Mouse (Mus musculus) right cerebral cortex, postnatal 4 days (tissue): ENCODE results near the gene Ecsit.
"Not testable (repeated sequence)": the region's sequence is repeated elsewhere in the genome, so short reads cannot be mapped to it uniquely, and the experiment has no call there.

Experiments used
- DNase-seq: peaks from one replicate; pipeline ENCODE4 v3.0.0-alpha.2; 2022

Ecsit gene

GRCm38 (mm10) chr9:22089281-22089680, 4.0 kb upstream of the Ecsit start:
- DNase-seq: no peak

GRCm38 (mm10) chr9:22087034-22087618, 1.9 kb upstream of the Ecsit start:
- DNase-seq: no peak

GRCm38 (mm10) chr9:22086012-22086411, 774 bp upstream of the Ecsit start:
- DNase-seq: no peak

GRCm38 (mm10) chr9:22084667-22085021, 594 bp downstream of the Ecsit start:
- DNase-seq: no peak

GRCm38 (mm10) chr9:22076223-22076622, 9.0 kb downstream of the Ecsit start:
- no peak for DNase-seq

GRCm38 (mm10) chr9:22075778-22076177, 9.5 kb downstream of the Ecsit start:
- not testable (repeated sequence) for DNase-seq

GRCm38 (mm10) chr9:22072276-22072675, 13.0 kb downstream of the Ecsit start:
- DNase-seq: no peak

- DNase-seq: peak; percentile 98
These were observed 14.3 kb downstream of the Ecsit start, which contains the start of the genes Gm49318 and Zfp653 for GRCm38 (mm10) chr9:22070791-22071573. Gene Gm49318, minus strand, starts transcription at chr9:22071259. Gene Zfp653, minus strand, starts transcription at chr9:22071376.

- no peak for DNase-seq
These were observed 15.2 kb downstream of the Ecsit start for GRCm38 (mm10) chr9:22069881-22070553.

- no peak for DNase-seq
These were observed 18.0 kb downstream of the Ecsit start for GRCm38 (mm10) chr9:22067195-22067594.

GRCm38 (mm10) chr9:22066433-22066832, 18.8 kb downstream of the Ecsit start:
- DNase-seq: peak; percentile 61

GRCm38 (mm10) chr9:22065642-22066041, 19.6 kb downstream of the Ecsit start:
- DNase-seq: no peak

- DNase-seq: no peak
These were observed 20.9 kb downstream of the Ecsit start for GRCm38 (mm10) chr9:22064341-22064740.

- no peak for DNase-seq
These were observed 23.9 kb downstream of the Ecsit start for GRCm38 (mm10) chr9:22061339-22061738.

- DNase-seq: peak; percentile 34
These were observed 27.2 kb downstream of the Ecsit start for GRCm38 (mm10) chr9:22058011-22058424.

GRCm38 (mm10) chr9:22057031-22057517, 28.2 kb downstream of the Ecsit start:
- no peak for DNase-seq

- DNase-seq: no peak
These were observed 28.8 kb downstream of the Ecsit start for GRCm38 (mm10) chr9:22056303-22056910.

- no peak for DNase-seq
These were observed 29.5 kb downstream of the Ecsit start for GRCm38 (mm10) chr9:22055713-22056112.

GRCm38 (mm10) chr9:22054411-22055076, 30.7 kb downstream of the Ecsit start:
- peak; percentile 79 for DNase-seq

- DNase-seq: no peak
These were observed 31.6 kb downstream of the Ecsit start for GRCm38 (mm10) chr9:22053657-22054056.

- peak; percentile 91 for DNase-seq
These were observed 33.3 kb downstream of the Ecsit start, which contains the start of gene Elavl3 for GRCm38 (mm10) chr9:22051958-22052254. Gene Elavl3, minus strand, starts transcription at chr9:22052023.

GRCm38 (mm10) chr9:22051161-22051957, 33.9 kb downstream of the Ecsit start:
- peak; percentile 71 for DNase-seq
